Mouse (Mus musculus) layer of hippocampus, adult 11-12 months (tissue): Measurements from ENCODE around the gene Tfeb.

Source experiments
- DNase-seq: peaks from one replicate; pipeline ENCODE4 v3.0.0; 2022; ENCODE audit warnings: low spot score

Tfeb gene

DNA sequence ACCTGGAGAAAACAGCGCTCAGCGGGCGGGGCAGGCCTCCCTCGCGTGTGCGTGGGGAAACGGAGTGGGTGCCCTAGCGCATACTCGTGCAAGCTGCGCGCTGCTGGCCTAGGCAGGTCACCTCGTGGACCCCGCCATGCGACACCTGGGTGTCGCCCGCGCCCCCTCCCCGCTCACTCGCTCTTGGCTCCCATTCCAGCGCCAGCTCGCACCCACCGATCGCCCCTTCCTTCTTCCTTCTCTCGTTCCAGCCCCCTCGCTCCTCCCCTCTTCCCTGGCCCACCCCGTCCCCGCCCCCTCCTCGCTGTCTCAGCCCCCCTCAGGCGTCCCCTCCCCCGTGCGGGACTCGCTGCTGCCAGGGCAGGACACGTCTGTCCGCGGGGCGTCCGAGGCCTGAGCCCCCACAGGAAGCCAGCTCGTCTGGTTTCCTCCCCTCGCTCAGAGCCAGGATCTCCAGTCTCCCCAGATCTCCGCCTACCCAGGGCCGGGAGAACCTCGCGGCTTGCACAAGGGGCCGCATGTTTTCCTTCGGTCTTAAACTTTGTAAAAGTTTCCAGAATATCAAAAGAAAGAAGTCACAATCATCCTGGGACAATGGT lies 96.3 kb downstream of the Tfeb start:
- no peak for DNase-seq

DNA sequence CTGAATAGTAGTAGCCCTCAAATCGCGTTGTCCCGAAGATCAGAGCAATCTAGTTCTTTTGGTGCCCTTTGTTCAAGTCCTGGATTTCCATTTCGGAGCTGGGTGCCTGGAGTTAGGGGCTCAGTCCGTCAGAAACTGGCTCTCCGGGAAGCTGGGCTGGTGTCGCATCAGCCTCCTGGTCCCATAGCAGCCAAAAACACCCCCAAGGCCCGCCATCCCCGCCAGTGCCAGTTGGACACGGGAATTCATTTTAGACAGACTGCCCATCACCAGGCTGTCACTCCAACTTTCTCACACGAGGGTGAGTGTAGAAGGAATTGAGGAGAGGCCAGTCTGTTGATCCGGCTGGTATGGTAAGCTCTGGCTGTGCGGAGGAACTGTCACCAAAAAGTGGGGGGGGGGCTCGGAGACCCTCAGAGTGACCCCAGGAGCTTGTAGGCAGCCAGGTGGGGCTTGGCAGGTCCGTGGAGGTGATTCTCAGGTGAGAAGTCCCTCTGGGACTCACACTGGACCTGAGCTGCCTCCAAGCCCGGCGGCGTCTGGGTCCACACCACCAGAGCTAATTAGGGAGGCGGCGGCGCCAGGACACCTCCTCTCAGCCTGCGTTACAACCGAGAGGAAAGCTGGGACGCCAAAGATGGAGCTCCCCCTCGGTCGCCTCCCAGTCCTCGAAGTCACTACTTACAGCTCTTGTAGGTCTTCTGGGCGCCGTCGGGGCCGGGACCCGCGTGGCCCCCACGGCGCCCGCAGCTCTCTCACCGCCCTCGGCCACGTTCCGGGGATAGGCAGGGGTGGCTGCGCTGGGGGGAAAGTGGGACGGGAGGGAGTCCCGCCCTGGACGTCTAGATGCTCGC lies 97.0 kb downstream of the Tfeb start:
- DNase-seq, result no peak

- no peak for DNase-seq
Observed at GRCm38 (mm10) chr17:47834482-47834767, 97.6 kb downstream of the Tfeb start, which contains the start of gene Mdfi. Mdfi (minus strand) TSS chr17:47834691.

- no peak for DNase-seq
Observed at GRCm38 (mm10) chr17:47837808-47838207, 101.0 kb downstream of the Tfeb start.

- no peak for DNase-seq
Observed at GRCm38 (mm10) chr17:47841521-47841920, 104.7 kb downstream of the Tfeb start.
